Mouse (Mus musculus): ENCODE measurements at regions not wholly inside any gene's neighbourhood (a gene's known extent, or its start where the extent isn't known, plus 50 kb on each side); places are given as distances from the start of the nearest gene placed in this dataset.

DNA sequence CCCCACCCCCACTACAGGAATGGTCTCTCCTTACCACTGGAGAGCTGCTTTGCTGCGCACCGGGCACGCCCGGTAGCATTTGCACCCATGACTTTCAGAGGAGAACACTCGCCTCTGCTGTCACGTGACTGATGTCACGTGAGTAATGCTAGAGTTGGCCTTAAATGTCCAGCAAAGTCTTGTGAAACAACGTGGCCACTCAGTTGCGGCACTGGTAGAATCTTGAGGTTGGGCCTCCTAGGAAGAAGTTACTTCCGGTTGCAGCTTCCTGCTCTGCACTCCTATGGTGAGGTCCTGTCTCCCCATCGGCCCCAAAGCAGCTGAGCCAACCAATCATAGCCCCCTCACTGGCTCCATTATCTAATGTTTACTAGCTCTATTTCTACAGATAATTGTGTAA is 62.7 kb upstream of the Atrnl1 start:
- peaks cover 11% of the 10 kb centered on the region for H3K4me1 ChIP-seq (ENCODE audit: control insufficient read depth, insufficient read depth, insufficient read length)
- no peak overlapping the region for H3K27ac ChIP-seq (ENCODE audit: insufficient read depth, low read length)
- H3K36me3 ChIP-seq (ENCODE audit: control insufficient read depth, insufficient read depth, low read length): no peaks in the 10 kb centered on the region
- H3K27me3 ChIP-seq (ENCODE audit: control insufficient read depth, insufficient read depth, low read length): no peaks in the 10 kb centered on the region
- WGBS: 67% methylated on average over 11 of the region's 11 CpGs
- TF ChIP-seq POLR2A (IDR thresholded peaks at IDR 0.05; ENCODE audit: low read depth, low read length): no peak
- TF ChIP-seq CTCF (IDR thresholded peaks at IDR 0.05; ENCODE audit: extremely low read depth, insufficient read depth, insufficient read length, insufficient replicate concordance): no peak
- no peak overlapping the region for H3K4me3 ChIP-seq (ENCODE audit: extremely low read depth, insufficient read depth, insufficient read length)
- no peak for DNase-seq (ENCODE audit: low read depth in 1 of 2, low spot score in 2 of 2)

DNA sequence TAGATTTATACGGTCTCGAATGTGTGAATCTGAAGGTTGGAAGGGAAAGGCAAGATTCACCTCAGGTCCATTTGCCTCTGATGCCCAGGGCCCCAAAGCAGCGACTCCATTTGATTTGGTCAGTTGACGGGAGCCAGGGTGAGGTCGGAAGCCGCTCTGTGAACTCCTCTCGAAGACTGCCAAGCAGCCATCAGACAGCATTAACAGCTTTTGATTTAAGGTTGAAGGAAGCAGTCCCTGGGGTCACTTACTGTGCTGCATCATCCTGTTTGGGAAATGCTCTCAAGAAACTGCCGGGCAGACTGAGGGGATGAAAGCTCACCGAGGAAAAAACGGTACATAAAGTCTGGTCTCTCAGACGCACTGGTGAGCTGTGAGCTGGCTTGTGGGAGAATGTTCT is 62.2 kb upstream of the Atrnl1 start:
- WGBS: 43% methylated on average over 11 of the region's 11 CpGs

GRCm38 (mm10) chr19:57552964-57553740 is 57.7 kb upstream of the Atrnl1 start:
- no peaks in the 10 kb centered on the region for H3K27me3 ChIP-seq (ENCODE audit: control insufficient read depth, insufficient read depth, low read length)
- no peak for DNase-seq (ENCODE audit: low read depth in 1 of 2, low spot score in 2 of 2)
- no peak overlapping the region for H3K27ac ChIP-seq (ENCODE audit: insufficient read depth, low read length)
- TF ChIP-seq POLR2A (IDR thresholded peaks at IDR 0.05; ENCODE audit: low read depth, low read length) (no peak), CTCF (IDR thresholded peaks at IDR 0.05; ENCODE audit: extremely low read depth, insufficient read depth, insufficient read length, insufficient replicate concordance) (no peak)
- no peaks in the 10 kb centered on the region for H3K36me3 ChIP-seq (ENCODE audit: control insufficient read depth, insufficient read depth, low read length)
- peaks cover under 1% of the 10 kb centered on the region; the same call in 1 of the 2 replicates for H3K4me1 ChIP-seq (ENCODE audit: control insufficient read depth, insufficient read depth, insufficient read length)
- no peak overlapping the region for H3K4me3 ChIP-seq (ENCODE audit: extremely low read depth, insufficient read depth, insufficient read length)
- WGBS: 86% methylated on average over 11 of the region's 11 CpGs

More for the DNA sequence above, 62.2 kb upstream of the Atrnl1 start:
- Histone ChIP-seq H3K27me3 (ENCODE audit: control insufficient read depth, insufficient read depth, low read length) (no peaks in the 10 kb centered on the region), H3K4me1 (ENCODE audit: control insufficient read depth, insufficient read depth, insufficient read length) (peaks cover 11% of the 10 kb centered on the region), H3K4me3 (ENCODE audit: extremely low read depth, insufficient read depth, insufficient read length) (no peak overlapping the region), H3K27ac (ENCODE audit: insufficient read depth, low read length) (no peak overlapping the region), H3K36me3 (ENCODE audit: control insufficient read depth, insufficient read depth, low read length) (no peaks in the 10 kb centered on the region)
- TF ChIP-seq CTCF (IDR thresholded peaks at IDR 0.05; ENCODE audit: extremely low read depth, insufficient read depth, insufficient read length, insufficient replicate concordance): no peak
- no peak for TF ChIP-seq POLR2A (IDR thresholded peaks at IDR 0.05; ENCODE audit: low read depth, low read length)
- no peak for DNase-seq (ENCODE audit: low read depth in 1 of 2, low spot score in 2 of 2)

DNA sequence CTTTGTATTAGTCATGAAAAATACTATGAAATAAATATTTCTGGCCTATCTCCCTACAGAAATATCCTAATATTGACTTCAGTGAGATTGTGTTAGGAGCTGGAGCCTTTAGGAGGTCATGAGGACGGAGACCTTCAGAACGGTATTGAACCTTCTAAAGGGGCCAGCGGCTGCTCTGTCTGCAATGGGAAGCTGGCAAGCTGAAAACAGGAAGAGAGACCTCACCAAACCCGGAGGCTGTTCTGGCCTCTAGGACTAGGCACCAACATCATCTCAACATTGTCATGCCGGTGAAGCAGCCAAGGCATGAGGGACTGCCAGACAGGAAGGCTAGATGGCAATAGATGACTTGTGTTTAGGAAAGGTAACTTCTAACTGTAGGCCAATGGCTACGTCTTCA is 56.7 kb upstream of the Atrnl1 start:
- DNase-seq (ENCODE audit: low read depth in 1 of 2, low spot score in 2 of 2): no peak
- 46% methylated on average over 6 of the region's 6 CpGs for WGBS
- Histone ChIP-seq H3K4me3 (ENCODE audit: extremely low read depth, insufficient read depth, insufficient read length) (no peak overlapping the region), H3K4me1 (ENCODE audit: control insufficient read depth, insufficient read depth, insufficient read length) (no peaks in the 10 kb centered on the region), H3K27me3 (ENCODE audit: control insufficient read depth, insufficient read depth, low read length) (no peaks in the 10 kb centered on the region), H3K36me3 (ENCODE audit: control insufficient read depth, insufficient read depth, low read length) (no peaks in the 10 kb centered on the region), H3K27ac (ENCODE audit: insufficient read depth, low read length) (no peak overlapping the region)
- TF ChIP-seq POLR2A (IDR thresholded peaks at IDR 0.05; ENCODE audit: low read depth, low read length): no peak
- TF ChIP-seq CTCF (IDR thresholded peaks at IDR 0.05; ENCODE audit: extremely low read depth, insufficient read depth, insufficient read length, insufficient replicate concordance): no peak

DNA sequence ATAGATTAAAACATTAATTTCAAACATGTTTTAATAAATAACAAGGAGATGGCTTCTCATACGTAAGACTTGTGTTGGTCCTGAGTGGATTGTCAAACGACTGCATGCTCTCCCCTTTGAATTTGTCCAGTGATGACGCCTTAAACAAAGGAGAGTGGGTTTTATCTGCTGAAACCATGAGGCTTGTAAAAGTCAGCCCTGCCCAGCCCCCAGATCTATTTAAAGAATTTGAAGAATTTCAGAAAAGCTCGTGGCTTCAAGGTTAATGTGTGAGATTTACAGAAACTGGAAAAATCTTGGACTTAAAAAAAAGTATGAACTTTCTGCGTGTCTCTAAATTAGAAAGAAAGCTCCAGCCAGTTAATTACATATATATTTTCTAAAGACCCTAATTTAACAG is 55.5 kb upstream of the Atrnl1 start:
- Histone ChIP-seq H3K36me3 (ENCODE audit: control insufficient read depth, insufficient read depth, low read length) (no peaks in the 10 kb centered on the region), H3K27ac (ENCODE audit: insufficient read depth, low read length) (no peak overlapping the region), H3K4me1 (ENCODE audit: control insufficient read depth, insufficient read depth, insufficient read length) (no peaks in the 10 kb centered on the region), H3K27me3 (ENCODE audit: control insufficient read depth, insufficient read depth, low read length) (no peaks in the 10 kb centered on the region), H3K4me3 (ENCODE audit: extremely low read depth, insufficient read depth, insufficient read length) (no peak overlapping the region)
- WGBS: 79% methylated on average over 5 of the region's 5 CpGs
- TF ChIP-seq POLR2A (IDR thresholded peaks at IDR 0.05; ENCODE audit: low read depth, low read length) (no peak), CTCF (IDR thresholded peaks at IDR 0.05; ENCODE audit: extremely low read depth, insufficient read depth, insufficient read length, insufficient replicate concordance) (no peak)
- DNase-seq (ENCODE audit: low read depth in 1 of 2, low spot score in 2 of 2): no peak

- Histone ChIP-seq H3K27ac (ENCODE audit: insufficient read depth, low read length) (no peak overlapping the region), H3K4me1 (ENCODE audit: control insufficient read depth, insufficient read depth, insufficient read length) (no peaks in the 10 kb centered on the region), H3K4me3 (ENCODE audit: extremely low read depth, insufficient read depth, insufficient read length) (no peak overlapping the region), H3K36me3 (ENCODE audit: control insufficient read depth, insufficient read depth, low read length) (no peaks in the 10 kb centered on the region), H3K27me3 (ENCODE audit: control insufficient read depth, insufficient read depth, low read length) (no peaks in the 10 kb centered on the region)
- TF ChIP-seq POLR2A (IDR thresholded peaks at IDR 0.05; ENCODE audit: low read depth, low read length): no peak
- no peak for DNase-seq (ENCODE audit: low read depth in 1 of 2, low spot score in 2 of 2)
- 94% methylated on average over 19 of the region's 19 CpGs for WGBS
Observed at GRCm38 (mm10) chr19:57558420-57558967, 52.3 kb upstream of the Atrnl1 start.

DNA sequence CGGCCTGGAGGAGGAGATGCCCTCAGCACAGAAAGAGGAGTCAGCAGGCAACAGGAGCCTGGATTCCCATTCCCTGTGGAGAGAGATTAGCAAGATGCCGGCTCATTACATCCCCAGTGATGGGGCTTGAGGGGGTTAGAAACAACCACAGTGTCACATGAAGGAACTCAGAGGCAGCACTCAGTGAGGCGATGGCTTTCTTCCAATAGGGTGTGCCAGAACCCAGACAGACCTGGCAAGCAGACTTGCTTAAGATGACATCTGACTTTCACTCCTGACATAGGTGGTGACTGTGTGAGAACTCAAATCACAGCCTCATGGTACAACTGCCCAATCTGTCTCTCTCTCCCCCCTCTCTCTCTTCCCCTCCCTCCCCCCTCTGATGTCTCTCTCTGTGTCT is 50.1 kb upstream of the Atrnl1 start:
- H3K27me3 ChIP-seq (ENCODE audit: control insufficient read depth, insufficient read depth, low read length): no peaks in the 10 kb centered on the region
- no peaks in the 10 kb centered on the region for H3K36me3 ChIP-seq (ENCODE audit: control insufficient read depth, insufficient read depth, low read length)
- TF ChIP-seq POLR2A (IDR thresholded peaks at IDR 0.05; ENCODE audit: low read depth, low read length): no peak
- no peak for TF ChIP-seq CTCF (IDR thresholded peaks at IDR 0.05; ENCODE audit: extremely low read depth, insufficient read depth, insufficient read length, insufficient replicate concordance)
- H3K4me3 ChIP-seq (ENCODE audit: extremely low read depth, insufficient read depth, insufficient read length): no peak overlapping the region
- 86% methylated on average over 3 of the region's 3 CpGs for WGBS
- H3K27ac ChIP-seq (ENCODE audit: insufficient read depth, low read length): no peak overlapping the region
- no peaks in the 10 kb centered on the region for H3K4me1 ChIP-seq (ENCODE audit: control insufficient read depth, insufficient read depth, insufficient read length)
- DNase-seq (ENCODE audit: low read depth in 1 of 2, low spot score in 2 of 2): no peak
